Mouse (Mus musculus) macrophage (primary cell): ENCODE measurements around the gene Ubald2. TPM values are rescaled to one million over a fixed set of nuclear protein-coding genes. Genes with fewer than 3 reads are reported as not detected.
"Not testable (repeated sequence)": the region's sequence is repeated elsewhere in the genome, so short reads cannot be mapped to it uniquely, and the experiment has no call there.

Experiments
- H3K27ac ChIP-seq: fragments of 350-480 bp; formaldehyde crosslinking; 2 replicates; pipeline ENCODE4 v1.9.0; 2021
- H3K36me3 ChIP-seq: fragments of 350-480 bp; formaldehyde crosslinking; 2 replicates; pipeline ENCODE4 v1.9.0; 2021; ENCODE audit errors: inconsistent target
- H3K4me3 ChIP-seq: fragments of 350-480 bp; formaldehyde crosslinking; 2 replicates; pipeline ENCODE4 v1.9.0; 2021; ENCODE audit errors: inconsistent target
- H3K79me2 ChIP-seq: fragments of 350-480 bp; formaldehyde crosslinking; 2 replicates; pipeline ENCODE4 v1.9.0; 2021; ENCODE audit errors: inconsistent target
- WGBS: methylation state at CpG from one replicate; pipeline ENCODE4 v1.1.7; 2026; ENCODE audit warnings: inconsistent platforms; ENCODE audit not compliant: missing documents; 5-methylcytosine and 5-hydroxymethylcytosine counted together
- polyA plus RNA-seq: library from polyadenylated mRNA; stranded (reverse); fragments of 250-400 nt; gene quantifications from 3 replicates; pipeline ENCODE4 v1.2.4, GENCODE M21; 2018; ENCODE audit warnings: inconsistent platforms

Gene Ubald2
- polyA plus RNA-seq, 1 experiment from 2014 or later = 18.0 TPM

GRCm38 (mm10) chr11:116423782-116424620 lies 9.9 kb upstream of the Ubald2 start:
- 20% methylated on average over 9 of the region's 10 CpGs for WGBS
- H3K36me3 ChIP-seq = no peaks in the 10 kb centered on the region
- peak overlapping the region; percentile 10; the same call in 1 of the 2 replicates for H3K4me3 ChIP-seq
- peak overlapping the region; percentile 87 for H3K27ac ChIP-seq
- no peaks in the 10 kb centered on the region for H3K79me2 ChIP-seq

GRCm38 (mm10) chr11:116424621-116425407 lies 9.1 kb upstream of the Ubald2 start:
- WGBS = 37% methylated on average over 8 of the region's 8 CpGs
- no peaks in the 10 kb centered on the region for H3K36me3 ChIP-seq
- no peak overlapping the region for H3K4me3 ChIP-seq
- peak overlapping the region; percentile 87 for H3K27ac ChIP-seq
- H3K79me2 ChIP-seq = no peaks in the 10 kb centered on the region

GRCm38 (mm10) chr11:116426328-116426727 lies 7.6 kb upstream of the Ubald2 start:
- WGBS = 88% methylated on average over 10 of the region's 11 CpGs
- H3K4me3 ChIP-seq, H3K36me3 ChIP-seq, H3K27ac ChIP-seq, H3K79me2 ChIP-seq: not testable (repeated sequence)

- H3K27ac ChIP-seq = no peak overlapping the region
- no peaks in the 10 kb centered on the region for H3K79me2 ChIP-seq
- H3K4me3 ChIP-seq = no peak overlapping the region
- WGBS = 90% methylated on average over 6 of the region's 6 CpGs
- no peaks in the 10 kb centered on the region for H3K36me3 ChIP-seq
Observed at GRCm38 (mm10) chr11:116426852-116427575, 6.9 kb upstream of the Ubald2 start.

- H3K36me3 ChIP-seq = no peaks in the 10 kb centered on the region
- H3K27ac ChIP-seq = no peak overlapping the region
- 40% methylated on average over 13 of the region's 13 CpGs for WGBS
Observed at GRCm38 (mm10) chr11:116428872-116429859, 4.7 kb upstream of the Ubald2 start.

GRCm38 (mm10) chr11:116429862-116430613 lies 3.9 kb upstream of the Ubald2 start:
- H3K79me2 ChIP-seq = peaks cover 5% of the 10 kb centered on the region
- WGBS = 71% methylated on average over 9 of the region's 9 CpGs
- H3K4me3 ChIP-seq = no peak overlapping the region
- no peak overlapping the region for H3K27ac ChIP-seq
- no peaks in the 10 kb centered on the region for H3K36me3 ChIP-seq

More at GRCm38 (mm10) chr11:116428872-116429859, 4.7 kb upstream of the Ubald2 start:
- Histone ChIP-seq H3K79me2 (no peaks in the 10 kb centered on the region), H3K4me3 (no peak overlapping the region)

GRCm38 (mm10) chr11:116430723-116431427 lies 3.0 kb upstream of the Ubald2 start:
- Histone ChIP-seq H3K27ac (no peak overlapping the region), H3K4me3 (no peak overlapping the region), H3K36me3 (no peaks in the 10 kb centered on the region), H3K79me2 (peaks cover 13% of the 10 kb centered on the region)
- 92% methylated on average over 22 of the region's 22 CpGs for WGBS

GRCm38 (mm10) chr11:116431428-116432077 lies 2.3 kb upstream of the Ubald2 start:
- 89% methylated on average over 11 of the region's 11 CpGs for WGBS
- H3K36me3 ChIP-seq = no peaks in the 10 kb centered on the region
- H3K79me2 ChIP-seq = peaks cover 16% of the 10 kb centered on the region
- no peak overlapping the region for H3K27ac ChIP-seq
- no peak overlapping the region for H3K4me3 ChIP-seq

- H3K79me2 ChIP-seq = peaks cover 18% of the 10 kb centered on the region
- no peaks in the 10 kb centered on the region for H3K36me3 ChIP-seq
- 96% methylated on average over 5 of the region's 6 CpGs for WGBS
- no peak overlapping the region for H3K27ac ChIP-seq
- no peak overlapping the region for H3K4me3 ChIP-seq
Observed at GRCm38 (mm10) chr11:116432127-116432526, 1.8 kb upstream of the Ubald2 start.

GRCm38 (mm10) chr11:116432593-116433355 lies 1.1 kb upstream of the Ubald2 start:
- 91% methylated on average over 6 of the region's 8 CpGs for WGBS
- H3K36me3 ChIP-seq = no peaks in the 10 kb centered on the region
- H3K79me2 ChIP-seq = peaks cover 24% of the 10 kb centered on the region
- H3K27ac ChIP-seq = peak overlapping the region; percentile 60
- H3K4me3 ChIP-seq = peak overlapping the region; percentile 10; the same call in 1 of the 2 replicates

- peak overlapping the region; percentile 54 for H3K4me3 ChIP-seq
- peaks cover 26% of the 10 kb centered on the region for H3K79me2 ChIP-seq
- no peaks in the 10 kb centered on the region for H3K36me3 ChIP-seq
- WGBS = under 1% methylated on average over 49 of the region's 67 CpGs
- peak overlapping the region; percentile 98 for H3K27ac ChIP-seq
Observed at GRCm38 (mm10) chr11:116434287-116434966, 533 bp downstream of the Ubald2 start.
